Mouse (Mus musculus): ENCODE results near the gene BC049352.

The BC049352 gene

DNA sequence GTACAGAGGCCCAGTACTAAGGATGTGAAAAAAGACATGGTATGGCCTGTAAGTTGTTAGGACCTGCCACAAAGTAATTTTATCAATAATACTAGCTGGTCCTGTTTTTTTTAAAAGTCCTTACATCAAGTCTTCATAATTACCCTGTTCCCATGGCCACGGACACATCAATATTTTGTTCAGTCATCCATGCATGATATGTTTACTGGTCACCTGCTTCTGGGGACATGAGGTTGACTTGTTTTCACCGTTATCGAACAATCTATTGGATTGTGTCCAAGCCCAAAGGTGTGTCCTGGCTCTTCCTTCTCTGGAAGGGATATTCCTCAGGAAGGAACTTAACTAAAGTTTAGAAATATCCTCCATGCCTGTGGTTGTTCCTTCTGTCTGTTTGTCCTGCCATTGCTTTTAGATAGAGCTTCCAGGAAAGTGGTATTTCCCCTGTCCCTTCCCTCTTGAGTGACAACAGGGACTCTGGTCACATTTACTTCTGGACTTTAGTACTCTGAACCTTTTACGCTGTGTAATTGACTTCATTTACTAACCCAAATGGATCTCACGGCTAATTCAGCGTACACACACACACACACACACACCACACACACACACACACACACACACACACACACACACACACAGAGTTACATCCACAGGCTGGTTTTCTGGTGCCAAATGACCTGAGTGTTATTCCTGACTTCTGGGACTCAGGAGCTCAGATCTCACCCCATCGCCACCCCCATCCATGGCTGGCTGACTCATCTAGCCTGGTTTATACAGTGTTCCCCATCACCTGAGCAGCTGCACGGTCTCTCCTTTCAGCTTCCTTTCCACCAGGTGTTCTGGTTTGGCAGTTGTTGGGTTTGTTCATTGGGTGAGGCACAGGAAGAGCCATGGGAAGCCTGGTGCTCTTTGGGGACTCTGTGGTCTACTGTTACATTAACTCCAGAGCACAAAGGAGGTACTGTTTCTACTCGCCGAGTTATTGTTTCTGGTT lies 7.1 kb downstream of the BC049352 start:
- in situ Hi-C loops (cut with MboI; ENCODE audit: low sequenced_read_pairs): no loop called here

DNA sequence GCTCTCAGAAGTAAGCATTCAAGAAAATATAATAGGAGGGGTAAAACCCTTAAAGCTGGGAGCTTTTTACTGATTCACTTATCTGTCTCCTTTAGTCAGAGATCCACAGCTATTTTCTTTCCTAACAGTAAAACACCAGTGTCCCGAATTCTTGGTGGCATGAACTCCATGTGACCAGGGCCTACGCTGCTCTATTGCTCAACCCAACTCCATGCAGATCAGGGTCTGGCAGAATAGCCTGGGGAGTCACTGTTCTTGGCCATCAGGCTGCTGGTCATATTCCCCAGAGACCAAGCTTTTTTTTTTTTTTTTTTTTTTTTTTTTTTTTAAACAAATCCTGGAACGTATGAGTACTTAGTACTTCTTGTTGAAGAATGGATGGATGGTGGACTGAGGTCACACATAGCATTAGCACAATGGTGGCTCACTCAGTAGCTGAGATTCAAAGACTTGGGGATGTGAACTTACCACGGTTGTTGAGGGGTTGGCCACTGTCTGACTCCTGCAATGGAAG lies 7.9 kb downstream of the BC049352 start:
- in situ Hi-C loops (cut with MboI; ENCODE audit: low sequenced_read_pairs): no loop called here

DNA sequence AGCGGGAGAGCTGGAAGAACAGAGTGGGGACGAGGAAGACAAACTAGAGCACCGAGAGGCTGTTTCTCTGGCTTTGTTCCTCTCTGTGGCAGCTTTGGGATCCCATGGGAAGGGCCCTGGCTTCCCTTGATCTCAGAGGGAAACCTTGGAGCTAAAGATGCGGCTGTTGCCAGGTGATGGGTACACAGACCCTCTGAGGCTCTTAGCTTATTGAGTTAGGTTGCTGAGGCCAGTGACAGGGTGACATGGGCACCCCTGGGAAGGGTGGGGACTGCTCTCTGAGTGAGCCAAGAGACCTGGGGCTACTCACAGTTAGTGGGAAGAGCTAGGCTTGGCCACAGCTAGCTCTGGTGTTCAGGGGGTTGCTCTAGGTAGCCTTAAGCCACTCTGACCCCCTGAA lies 13.7 kb downstream of the BC049352 start:
- in situ Hi-C loops (cut with MboI; ENCODE audit: low sequenced_read_pairs): no loop called here

DNA sequence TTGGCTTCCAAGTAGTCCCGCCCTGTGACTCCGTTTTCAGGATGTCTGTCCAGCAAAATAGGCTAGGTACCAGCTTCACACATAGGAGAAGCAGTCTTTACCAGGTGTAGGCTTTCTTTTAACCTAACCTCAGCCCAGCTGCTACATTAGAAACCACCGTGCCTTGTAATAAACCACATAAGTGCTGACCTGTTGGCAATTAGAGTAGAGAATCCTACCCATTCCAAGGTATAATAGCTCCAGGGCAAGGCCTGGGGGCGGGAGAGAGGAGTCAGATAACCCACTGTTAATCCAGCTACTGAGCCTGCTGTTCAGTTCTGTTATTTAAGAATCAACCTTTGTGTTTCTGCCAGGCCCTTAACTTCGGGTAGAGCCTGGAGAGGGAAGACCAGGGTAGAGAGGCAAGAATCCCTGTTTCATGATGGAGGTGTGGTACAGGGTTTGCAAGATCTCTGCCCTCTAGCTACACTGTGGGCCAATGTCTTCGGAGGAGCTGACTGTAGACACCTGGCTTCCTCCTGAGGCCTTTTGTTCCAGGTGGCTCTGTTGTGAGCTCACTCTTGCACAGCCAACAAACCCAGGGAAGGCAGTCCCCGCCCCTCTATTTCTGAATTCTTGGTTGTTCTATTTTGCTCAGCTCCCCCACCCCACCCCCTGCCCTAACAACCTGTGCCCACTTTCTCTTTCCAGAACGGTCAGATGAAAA lies 14.5 kb downstream of the BC049352 start:
- in situ Hi-C loops (cut with MboI; ENCODE audit: low sequenced_read_pairs): no loop called here

DNA sequence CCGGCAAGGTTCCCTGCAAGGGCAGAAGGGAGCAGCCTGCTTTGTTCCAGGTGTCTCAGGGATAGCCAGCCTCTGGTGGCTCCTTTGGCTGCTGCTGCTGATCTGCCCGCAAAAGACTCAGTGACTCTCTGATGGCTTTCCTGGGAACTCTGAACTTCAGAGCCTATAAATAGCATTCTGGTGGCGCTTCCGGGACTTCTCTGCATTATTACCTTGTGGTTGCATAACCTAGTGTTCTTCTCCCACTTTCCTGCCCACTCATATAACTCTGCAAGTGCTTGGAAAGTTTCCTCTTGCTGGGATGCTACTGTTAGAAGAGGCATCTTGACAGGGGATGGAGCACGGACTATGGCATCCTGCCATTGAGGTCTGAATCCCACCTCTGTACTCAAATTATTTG lies 15.7 kb downstream of the BC049352 start:
- in situ Hi-C loops (cut with MboI; ENCODE audit: low sequenced_read_pairs): no loop called here

DNA sequence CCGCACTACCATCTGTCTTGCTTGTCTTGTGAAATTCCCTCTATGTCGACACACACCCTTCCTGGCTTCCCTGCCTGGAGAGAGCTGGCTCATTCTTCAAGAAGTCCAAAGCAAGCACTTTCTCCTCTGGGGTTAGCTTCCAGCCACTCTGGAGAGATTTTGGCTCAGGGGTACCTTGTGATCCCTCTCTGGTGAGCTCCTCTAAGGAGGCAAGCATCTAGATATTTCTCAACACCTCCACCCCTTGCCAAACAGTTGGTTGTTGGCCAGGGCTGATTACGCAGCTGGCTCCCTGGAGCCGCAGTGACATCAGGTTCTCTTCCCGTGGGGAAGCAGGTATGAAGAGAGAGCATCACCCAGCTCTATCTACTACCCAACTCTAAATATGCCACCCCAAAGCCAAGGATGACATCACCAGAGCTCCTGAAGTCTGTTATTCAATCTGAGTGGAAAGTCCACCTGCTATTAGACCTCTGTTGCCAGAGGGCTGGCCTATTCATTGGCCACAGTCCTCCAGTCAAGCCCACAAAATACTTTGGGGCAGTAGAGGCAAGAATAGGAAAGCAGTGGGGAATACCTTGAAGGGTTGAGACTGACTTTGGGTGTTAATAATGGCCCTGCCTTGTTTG lies 19.6 kb downstream of the BC049352 start:
- in situ Hi-C loops (cut with MboI; ENCODE audit: low sequenced_read_pairs): no loop called here

DNA sequence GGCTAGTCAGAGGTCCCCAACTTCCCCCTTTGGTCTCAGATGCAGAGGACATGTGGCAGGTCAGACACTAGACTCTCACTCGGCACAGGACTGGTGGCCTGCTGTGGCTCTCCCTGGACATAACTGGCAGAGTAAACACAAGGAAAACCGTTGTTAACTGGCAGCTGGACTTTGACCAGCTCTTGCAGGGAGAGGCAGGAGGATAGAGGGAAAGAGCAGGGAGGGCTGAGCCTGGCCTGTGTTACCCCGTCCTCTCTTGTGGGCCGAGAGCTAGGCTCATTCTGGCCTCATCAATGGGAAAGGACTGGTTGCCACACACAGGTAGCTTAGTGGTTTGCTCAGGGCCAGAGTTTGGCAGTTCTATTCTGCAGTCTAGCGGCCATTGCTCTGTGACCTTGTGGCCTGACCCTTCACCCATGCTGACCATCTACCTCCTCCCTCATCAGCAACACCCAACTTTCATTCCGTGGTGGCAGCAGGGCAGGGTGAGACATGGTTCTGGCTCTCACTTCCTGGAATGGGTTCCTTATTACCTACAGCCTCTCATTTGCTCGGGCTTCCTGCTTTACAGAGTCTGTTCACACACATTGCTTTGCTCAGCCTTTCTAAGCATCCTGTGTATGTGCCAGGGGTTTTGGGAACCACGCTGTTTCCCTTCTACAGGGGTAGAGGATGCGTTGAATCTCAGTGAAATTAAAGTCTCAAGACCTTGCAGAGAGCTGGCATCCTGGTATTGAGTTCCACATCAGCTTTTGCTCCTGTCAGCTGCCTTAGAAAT lies 20.4 kb downstream of the BC049352 start:
- in situ Hi-C loops (cut with MboI; ENCODE audit: low sequenced_read_pairs): no loop called here

DNA sequence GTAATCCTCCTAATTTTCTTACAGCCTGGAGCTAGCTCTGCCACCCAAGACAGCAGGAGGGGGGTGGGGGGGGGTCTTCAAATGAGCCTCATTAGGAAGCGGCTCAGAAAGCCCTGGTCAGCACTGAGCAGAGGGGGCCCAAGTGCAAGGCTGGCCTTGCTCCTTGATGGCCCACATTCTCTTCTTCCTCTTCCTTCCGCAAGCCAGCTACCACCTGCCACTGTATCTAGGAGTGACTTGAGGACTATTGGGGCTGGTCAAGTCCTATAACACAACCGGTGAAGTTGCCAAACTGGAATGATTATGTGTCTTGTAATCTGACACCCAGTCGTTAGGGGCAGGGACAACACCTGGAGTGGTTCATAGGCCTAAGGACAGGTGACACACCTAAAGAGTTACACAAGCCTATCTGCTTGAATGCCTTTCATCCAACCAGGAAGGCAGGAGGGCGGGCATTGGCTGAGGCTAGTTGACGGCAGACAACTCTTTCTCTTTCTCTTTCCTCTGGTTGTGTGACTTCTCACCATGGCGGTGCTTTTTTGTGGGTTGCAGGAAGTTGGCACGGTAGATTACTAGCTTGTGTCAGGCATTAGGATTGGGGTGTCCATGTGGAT lies 22.1 kb downstream of the BC049352 start, which contains the start of gene Tmprss4:
Tmprss4 (minus strand) TSS at position 296 of the 614 bp plus-strand sequence.
- in situ Hi-C loops (cut with MboI; ENCODE audit: low sequenced_read_pairs): no loop called here

DNA sequence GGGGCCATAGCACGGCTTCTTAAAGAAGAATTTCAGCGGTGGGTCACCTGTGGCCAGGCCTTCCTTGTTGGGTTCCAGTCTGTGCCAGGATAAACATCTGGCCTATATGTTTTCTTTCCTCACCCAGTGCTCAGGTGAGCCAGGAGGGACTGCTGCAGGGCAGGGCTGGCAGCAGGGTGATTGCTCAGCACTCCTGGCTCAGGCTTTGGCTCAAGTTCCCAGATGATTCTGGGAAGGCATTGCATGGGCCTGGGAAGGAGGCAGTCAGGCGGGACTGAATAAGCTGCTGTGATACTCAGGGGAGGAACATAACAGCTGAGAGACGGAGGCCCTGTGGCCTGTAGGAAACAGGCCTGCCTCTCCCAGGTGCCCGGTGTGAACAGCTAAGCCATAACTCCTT lies 23.3 kb downstream of the BC049352 start:
- in situ Hi-C loops (cut with MboI; ENCODE audit: low sequenced_read_pairs): no loop called here

DNA sequence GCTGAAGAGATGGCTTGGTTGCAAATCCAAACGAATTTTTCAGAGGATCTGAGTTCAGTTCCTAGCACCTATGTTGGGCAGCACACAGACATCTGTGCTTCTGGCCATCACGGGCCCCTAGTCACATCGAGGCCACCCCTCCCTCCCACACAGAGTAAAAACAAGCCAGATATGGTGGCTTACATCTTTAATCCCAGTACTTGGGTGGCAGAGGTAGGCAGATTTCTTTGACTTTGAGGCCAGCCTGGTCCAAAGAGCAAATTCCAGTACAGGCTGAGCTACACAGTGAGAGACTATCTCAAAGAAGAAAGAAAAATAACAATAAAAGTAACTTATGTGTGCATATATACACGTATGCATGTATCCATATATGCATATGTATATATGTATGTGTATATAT lies 24.3 kb downstream of the BC049352 start:
- in situ Hi-C loops (cut with MboI; ENCODE audit: low sequenced_read_pairs): no loop called here

DNA sequence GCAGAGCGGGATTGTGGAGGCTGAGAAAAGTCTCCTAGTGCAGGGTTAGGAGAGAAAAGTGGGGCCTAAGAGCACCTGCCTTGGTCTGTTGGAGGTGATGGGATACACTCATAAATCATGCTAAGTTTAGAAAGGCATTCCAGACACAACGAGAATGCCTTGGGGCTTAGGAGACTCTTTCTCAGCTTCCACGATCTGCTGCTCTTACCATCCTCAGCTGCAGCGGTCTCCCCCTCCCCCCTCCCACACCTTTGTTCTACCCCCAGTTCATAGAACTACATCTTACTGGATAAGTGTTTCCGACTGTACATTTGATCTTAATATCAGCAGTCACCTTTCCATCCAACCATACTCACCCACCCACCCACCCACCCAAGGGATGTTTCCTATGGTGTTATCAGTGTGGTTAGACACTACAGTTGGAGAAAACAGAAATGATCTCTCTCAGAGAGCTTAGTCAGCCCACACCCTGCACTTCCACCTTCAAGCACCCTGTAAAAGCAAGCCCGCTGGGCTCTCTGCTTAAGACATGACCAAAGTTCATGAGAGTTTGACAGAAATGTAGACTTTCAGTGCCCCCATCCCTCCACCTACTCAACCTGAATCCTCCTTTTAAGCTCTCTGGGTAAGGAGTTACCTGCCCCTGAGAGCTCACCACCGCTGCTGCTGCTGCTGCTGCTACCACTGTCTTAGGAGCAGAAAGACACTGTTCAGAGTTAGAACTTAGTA lies 25.4 kb downstream of the BC049352 start:
- in situ Hi-C loops (cut with MboI; ENCODE audit: low sequenced_read_pairs): no loop called here

DNA sequence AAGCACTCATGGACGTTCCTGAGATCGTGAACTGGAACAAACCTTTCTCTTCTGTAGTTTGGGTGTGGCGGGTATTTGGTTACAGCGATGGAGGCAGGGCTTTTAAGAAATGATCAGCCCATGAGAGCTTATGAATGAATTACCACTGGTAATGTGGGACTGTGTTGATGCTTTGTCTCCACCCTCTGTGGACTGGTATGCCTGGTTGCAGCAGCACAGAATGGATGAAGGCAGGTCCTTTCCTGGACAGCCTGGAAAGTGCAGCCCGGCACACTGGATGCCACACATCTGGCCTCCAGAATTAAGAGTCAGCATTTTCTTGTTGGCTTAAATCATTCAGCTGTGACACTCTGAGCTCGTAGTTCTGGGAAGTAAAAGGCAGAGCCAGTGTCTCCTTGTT lies 30.2 kb downstream of the BC049352 start:
- in situ Hi-C loops (cut with MboI; ENCODE audit: low sequenced_read_pairs): no loop called here

DNA sequence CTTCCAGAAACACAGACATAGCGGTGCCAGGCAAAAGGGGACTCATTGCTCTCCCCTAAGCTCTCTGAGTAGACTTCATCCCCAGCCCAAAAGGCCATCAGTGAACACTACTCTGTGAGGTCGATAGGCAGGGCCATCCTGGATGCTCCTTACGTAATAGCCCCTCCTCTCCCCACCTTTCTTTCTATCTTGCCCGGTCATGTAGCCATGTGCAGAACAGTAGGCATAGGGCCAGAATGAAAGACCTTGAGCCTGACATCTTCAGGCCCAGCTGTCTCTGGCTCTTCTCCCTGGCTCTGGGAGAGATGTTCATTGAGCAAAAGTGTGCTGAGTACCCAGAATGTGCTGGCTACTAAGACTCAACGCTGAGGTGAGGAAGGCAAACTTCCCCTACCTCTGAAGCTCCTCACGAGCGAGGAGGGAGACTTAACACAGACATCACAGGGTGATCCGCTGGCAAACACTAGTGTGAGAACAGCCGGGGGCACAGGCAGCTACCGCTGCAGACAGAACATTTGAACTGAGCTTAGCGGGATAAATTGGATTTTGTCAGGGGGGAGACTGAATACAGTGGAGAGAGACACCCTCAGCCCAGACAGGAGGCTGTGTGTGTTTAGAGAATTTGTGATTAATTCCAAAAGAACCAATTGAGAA lies 33.8 kb downstream of the BC049352 start:
- in situ Hi-C loops (cut with MboI; ENCODE audit: low sequenced_read_pairs): no loop called here

DNA sequence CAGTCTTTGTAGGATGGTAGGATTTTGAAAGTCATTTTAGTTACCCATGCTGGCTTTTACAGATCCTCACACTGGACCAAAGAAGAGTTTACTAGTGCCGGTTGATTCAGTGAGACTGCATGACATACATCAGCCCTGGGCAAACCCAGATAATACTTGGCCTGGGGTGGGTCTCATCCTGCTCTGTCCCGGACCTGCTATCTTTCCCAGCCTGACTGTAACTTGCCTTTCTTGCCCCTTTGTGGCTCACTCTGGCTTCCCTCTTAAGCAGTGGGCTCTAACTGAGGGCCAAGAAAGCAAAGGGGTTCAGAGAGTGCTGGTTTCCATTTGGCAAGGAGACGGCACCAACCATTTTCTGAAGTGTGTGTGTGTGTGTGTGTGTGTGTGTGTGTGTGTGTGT lies 37.8 kb downstream of the BC049352 start:
- in situ Hi-C loops (cut with MboI; ENCODE audit: low sequenced_read_pairs): loop anchor here (5.0 to 10.0 kb wide), 2 partner anchors 75 to 168 kb away; no protein-coding TSS in a partner anchor

DNA sequence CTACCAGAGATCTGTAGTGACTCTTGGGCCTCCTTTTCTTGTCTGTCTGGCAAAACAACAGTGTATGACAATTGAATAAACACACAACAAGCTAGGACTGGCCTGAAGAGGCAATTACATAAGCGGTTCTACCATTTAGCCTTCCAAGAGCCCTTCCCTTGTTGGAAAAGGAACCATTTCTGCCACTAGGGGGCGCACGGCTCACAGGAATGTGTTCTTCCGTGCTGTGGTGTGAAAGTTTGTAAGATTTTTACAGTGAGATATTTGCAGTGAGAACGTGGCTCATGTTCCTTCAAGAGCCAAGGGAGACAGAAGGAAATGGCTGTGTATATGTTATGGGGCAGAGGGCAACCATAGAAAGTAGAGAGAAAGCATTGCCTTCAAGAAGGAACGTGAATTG lies 39.8 kb downstream of the BC049352 start:
- in situ Hi-C loops (cut with MboI; ENCODE audit: low sequenced_read_pairs): loop anchor here (5.0 to 10.0 kb wide), 2 partner anchors 73 to 166 kb away; no protein-coding TSS in a partner anchor

DNA sequence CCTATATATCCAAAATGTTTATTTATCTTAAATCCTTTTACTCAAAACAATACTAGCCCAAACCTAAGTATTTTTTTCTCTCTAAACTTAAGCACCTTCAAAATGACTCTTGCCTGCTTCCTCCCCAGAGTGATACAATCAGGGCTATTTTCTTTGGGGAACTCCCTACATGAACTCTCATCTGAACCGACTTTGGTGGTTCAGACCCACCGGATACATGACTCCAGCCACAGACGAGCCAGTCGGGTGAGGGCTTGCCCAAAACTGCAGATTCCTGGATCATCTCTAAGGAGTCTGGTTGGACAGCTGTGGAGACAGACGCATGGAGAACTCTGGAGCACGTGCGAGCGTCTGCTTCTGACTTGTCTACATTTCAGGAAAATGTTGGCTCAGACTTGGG lies 47.6 kb downstream of the BC049352 start:
- in situ Hi-C loops (cut with MboI; ENCODE audit: low sequenced_read_pairs): loop anchor here (10.0 kb wide), 1 partner anchor 65 kb away; no protein-coding TSS in a partner anchor

DNA sequence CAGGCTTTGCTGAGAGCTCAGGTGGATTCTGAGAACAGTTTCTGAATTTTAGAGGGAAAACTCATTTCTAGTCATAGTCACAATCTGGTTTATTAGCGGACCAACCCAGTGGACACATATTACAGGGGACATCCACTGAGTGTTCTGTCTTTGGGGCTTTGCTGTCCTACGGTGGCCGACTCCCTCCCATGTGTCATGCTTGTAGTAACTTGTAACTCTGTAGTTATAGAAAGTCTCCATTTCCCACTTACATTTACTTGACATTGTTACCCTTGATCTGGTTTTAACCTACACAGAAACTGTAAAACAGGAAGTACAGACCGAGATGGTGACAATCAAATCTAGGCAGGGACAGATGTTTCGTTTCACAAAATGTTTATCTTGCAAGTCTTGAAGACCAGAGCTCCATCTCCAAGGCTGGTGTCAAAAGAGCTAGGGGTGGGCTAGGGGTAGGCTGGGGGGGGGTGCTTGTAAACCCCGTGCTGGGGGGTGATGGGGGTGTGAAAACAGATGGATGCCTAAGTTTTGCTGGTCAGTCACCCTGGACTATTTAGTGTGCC lies 53.9 kb downstream of the BC049352 start:
- in situ Hi-C loops (cut with MboI; ENCODE audit: low sequenced_read_pairs): no loop called here

DNA sequence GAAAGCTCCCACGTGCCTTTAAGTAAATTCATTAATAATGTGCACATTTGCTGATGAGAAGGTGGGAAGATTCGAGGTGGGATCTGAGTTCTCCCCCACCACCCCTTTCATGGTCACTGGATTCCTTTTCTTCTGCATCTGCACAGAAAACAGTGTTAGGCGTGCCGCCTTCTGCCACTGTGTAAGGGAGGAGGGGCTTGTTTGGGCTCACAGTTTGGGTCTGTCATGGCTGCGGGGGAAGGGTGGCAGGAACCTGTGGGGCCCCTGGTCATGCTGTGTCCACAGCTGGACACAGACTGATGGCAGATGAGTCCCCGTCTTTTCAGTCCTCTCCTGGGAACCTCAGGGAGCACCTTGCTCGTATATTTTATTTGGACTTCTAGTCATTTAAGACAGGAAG lies 54.9 kb downstream of the BC049352 start:
- in situ Hi-C loops (cut with MboI; ENCODE audit: low sequenced_read_pairs): no loop called here
